Mouse (Mus musculus) limb, embryonic 15.5 days (tissue): ENCODE measurements around the gene Ank2. TPM values are rescaled to one million over a fixed set of nuclear protein-coding genes. Genes with fewer than 3 reads are reported as not detected.

Experiments
- ATAC-seq: fragments of 200-750 bp; cut with Nextera tagmentation; 2 replicates; pipeline ENCODE4 v1.8.0; 2017; ENCODE audit warnings: low read depth, moderate TSS enrichment; ENCODE audit not compliant: insufficient number of reproducible peaks, low FRiP score, low TSS enrichment
- H3K27ac ChIP-seq: fragments of 300-500 bp; sonication (generic); 2 replicates; pipeline ENCODE4 v1.5.1; 2015; ENCODE audit warnings: moderate library complexity, mild to moderate bottlenecking, inconsistent platforms
- H3K27me3 ChIP-seq: fragments of 300-500 bp; sonication (generic); 2 replicates; pipeline ENCODE4 v1.6.1; 2015; ENCODE audit warnings: inconsistent platforms
- H3K36me3 ChIP-seq: fragments of 300-500 bp; sonication (generic); 2 replicates; pipeline ENCODE4 v1.6.1; 2015; ENCODE audit warnings: inconsistent platforms
- H3K4me1 ChIP-seq: fragments of 300-500 bp; sonication (generic); 2 replicates; pipeline ENCODE4 v1.6.1; 2015; ENCODE audit warnings: inconsistent platforms
- H3K4me2 ChIP-seq: fragments of 300-500 bp; sonication (generic); 2 replicates; pipeline ENCODE4 v1.6.1; 2015; ENCODE audit warnings: mild to moderate bottlenecking, inconsistent platforms
- H3K4me3 ChIP-seq: fragments of 300-500 bp; sonication (generic); 2 replicates; pipeline ENCODE4 v1.5.1; 2015; ENCODE audit warnings: mild to moderate bottlenecking, inconsistent platforms
- H3K9ac ChIP-seq: fragments of 300-500 bp; sonication (generic); 2 replicates; pipeline ENCODE4 v1.6.1; 2015; ENCODE audit warnings: inconsistent platforms
- H3K9me3 ChIP-seq: fragments of 300-500 bp; sonication (generic); 2 replicates; pipeline ENCODE4 v1.6.1; 2016; ENCODE audit warnings: inconsistent platforms
- WGBS: fragments of 180-500 bp; shearing (Covaris S2); methylation state at CpG from one replicate; pipeline ENCODE4 v1.1.7; 2015; 5-methylcytosine and 5-hydroxymethylcytosine counted together
- polyA plus RNA-seq: library from polyadenylated mRNA; unstranded; fragments of >200 nt; fragmentation: Nextera tagmentation; extraction: Ambion mirVana; gene quantifications from 2 replicates; pipeline ENCODE4 v1.2.1, GENCODE M21; 2015

Ank2 gene
- polyA plus RNA-seq, 1 experiment from 2014 or later, result 34.5 TPM

DNA sequence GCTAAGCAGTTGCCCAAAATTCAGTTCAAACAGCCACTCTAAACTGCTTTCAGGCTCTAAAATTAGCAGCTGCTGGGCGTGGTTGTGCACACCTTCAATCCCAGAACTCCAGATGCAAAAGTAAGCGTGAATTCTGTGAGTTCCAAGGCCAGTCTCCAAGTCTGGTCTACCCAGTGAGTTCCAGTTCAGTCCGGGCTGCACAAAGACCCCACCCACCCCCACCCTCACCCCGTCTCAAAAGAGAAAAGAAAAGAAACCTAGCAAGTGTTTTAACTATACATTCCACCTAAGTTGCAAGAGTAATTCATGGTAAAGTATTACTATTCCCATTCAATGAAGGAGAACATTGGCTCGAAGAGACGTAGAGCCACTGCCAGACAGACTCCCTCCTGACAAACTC lies 45.9 kb downstream of the Ank2 start:
- Histone ChIP-seq H3K27ac (no peak overlapping the region), H3K27me3 (no peaks in the 10 kb centered on the region), H3K36me3 (no peaks in the 10 kb centered on the region), H3K9ac (no peak overlapping the region), H3K4me2 (no peak overlapping the region), H3K4me3 (no peak overlapping the region), H3K9me3 (no peaks in the 10 kb centered on the region), H3K4me1 (no peaks in the 10 kb centered on the region)
- ATAC-seq, result no peak
- 77% methylated on average over 6 of the region's 6 CpGs for WGBS

DNA sequence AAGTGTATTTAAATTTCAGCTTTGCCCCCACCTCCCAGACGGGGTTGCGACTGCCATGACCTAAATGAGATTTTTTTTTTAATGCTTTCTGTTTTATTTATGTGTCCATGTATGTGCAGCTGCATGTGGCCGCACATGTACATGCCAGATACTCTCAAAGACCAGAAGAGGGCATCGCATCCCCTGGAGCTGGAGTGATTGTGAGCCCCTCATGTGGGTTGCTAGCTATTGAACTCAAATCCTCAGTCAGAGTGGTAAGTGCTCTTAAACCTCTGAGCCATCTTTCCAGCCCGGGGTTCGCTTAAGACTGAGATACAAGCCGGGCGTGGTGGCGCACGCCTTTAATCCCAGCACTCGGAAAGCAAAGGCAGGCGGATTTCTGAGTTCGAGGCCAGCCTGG lies 46.9 kb downstream of the Ank2 start:
- ATAC-seq, result no peak

DNA sequence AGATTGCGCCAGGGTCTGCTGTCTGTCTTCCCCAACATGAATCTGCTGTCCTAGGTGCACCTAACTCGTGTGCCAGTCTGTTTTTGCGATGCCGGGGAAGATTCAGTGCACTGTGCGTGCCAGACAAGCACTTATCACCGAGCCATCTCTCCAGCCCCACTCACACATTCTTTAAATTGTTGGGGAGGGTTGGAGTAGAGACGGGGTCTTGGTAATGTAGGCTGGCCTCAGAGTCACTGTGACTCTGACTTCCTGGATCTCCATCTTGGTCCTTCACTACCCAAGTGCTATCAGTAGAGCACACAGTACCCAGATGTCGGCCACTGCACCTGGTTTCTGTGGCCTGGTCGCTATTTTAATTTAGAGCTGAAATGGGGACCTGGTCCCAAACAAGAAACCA lies 47.4 kb downstream of the Ank2 start:
- Histone ChIP-seq H3K27ac (no peak overlapping the region), H3K9me3 (no peaks in the 10 kb centered on the region), H3K4me3 (no peak overlapping the region), H3K4me1 (no peaks in the 10 kb centered on the region), H3K4me2 (no peak overlapping the region), H3K36me3 (no peaks in the 10 kb centered on the region), H3K27me3 (no peaks in the 10 kb centered on the region), H3K9ac (no peak overlapping the region)
- WGBS, result 53% methylated on average over 9 of the region's 9 CpGs
- ATAC-seq, result no peak

More for the DNA sequence above, 46.9 kb downstream of the Ank2 start:
- no peak overlapping the region for H3K27ac ChIP-seq
- no peaks in the 10 kb centered on the region for H3K9me3 ChIP-seq
- WGBS, result 66% methylated on average over 13 of the region's 13 CpGs
- H3K27me3 ChIP-seq, result no peaks in the 10 kb centered on the region
- no peak overlapping the region for H3K4me2 ChIP-seq
- H3K9ac ChIP-seq, result no peak overlapping the region
- H3K4me1 ChIP-seq, result no peaks in the 10 kb centered on the region
- H3K36me3 ChIP-seq, result no peaks in the 10 kb centered on the region
- H3K4me3 ChIP-seq, result no peak overlapping the region

DNA sequence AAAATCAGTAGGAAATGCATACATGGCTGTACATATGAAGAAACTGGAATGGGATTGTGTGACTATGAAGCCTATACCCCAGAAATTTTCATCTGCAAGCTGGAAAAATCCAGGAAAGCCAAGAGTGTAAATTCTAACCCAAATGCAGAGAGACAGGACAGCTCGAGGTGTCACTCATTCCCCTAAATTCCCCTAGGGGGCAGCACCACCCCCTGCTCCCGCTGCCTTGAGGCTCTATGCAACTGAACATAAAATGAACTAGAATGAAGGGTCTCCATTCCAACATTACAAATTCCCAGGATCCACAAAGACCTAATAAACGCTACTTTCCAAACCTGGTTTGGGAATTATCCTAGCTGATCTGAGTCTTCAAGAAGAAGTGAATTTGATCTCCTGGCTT lies 48.1 kb downstream of the Ank2 start:
- Histone ChIP-seq H3K27ac (no peak overlapping the region), H3K9ac (no peak overlapping the region), H3K9me3 (no peaks in the 10 kb centered on the region), H3K4me3 (no peak overlapping the region), H3K4me2 (no peak overlapping the region), H3K36me3 (no peaks in the 10 kb centered on the region), H3K4me1 (no peaks in the 10 kb centered on the region), H3K27me3 (no peaks in the 10 kb centered on the region)
- 2% methylated on average over 3 of the region's 3 CpGs for WGBS
- ATAC-seq, result no peak

DNA sequence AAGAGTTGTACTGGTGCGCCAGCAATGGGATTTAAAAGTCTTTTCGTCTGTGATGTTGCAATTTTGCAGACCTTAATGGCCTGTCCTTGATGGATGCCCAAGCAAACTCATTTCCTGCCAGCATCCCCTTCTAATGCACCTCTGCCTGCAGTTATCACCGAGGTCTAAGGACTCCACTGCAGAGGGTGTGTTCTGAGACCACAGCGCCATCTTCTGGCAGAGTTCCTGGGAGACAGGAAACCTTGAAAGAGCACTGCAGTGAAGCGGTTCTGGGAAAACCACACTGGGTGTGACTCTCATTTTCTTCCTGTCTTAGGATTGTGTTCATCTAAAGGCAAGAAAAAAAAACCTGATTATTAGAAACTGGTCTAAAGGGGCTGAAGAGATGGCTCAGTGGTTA lies 53.0 kb downstream of the Ank2 start:
- H3K9ac ChIP-seq, result no peak overlapping the region
- ATAC-seq, result no peak
- H3K27me3 ChIP-seq, result no peaks in the 10 kb centered on the region
- no peak overlapping the region for H3K27ac ChIP-seq
- no peak overlapping the region for H3K4me2 ChIP-seq
- no peaks in the 10 kb centered on the region for H3K4me1 ChIP-seq
- H3K9me3 ChIP-seq, result no peaks in the 10 kb centered on the region
- no peaks in the 10 kb centered on the region for H3K36me3 ChIP-seq
- WGBS, result 31% methylated on average over 5 of the region's 5 CpGs
- H3K4me3 ChIP-seq, result no peak overlapping the region

DNA sequence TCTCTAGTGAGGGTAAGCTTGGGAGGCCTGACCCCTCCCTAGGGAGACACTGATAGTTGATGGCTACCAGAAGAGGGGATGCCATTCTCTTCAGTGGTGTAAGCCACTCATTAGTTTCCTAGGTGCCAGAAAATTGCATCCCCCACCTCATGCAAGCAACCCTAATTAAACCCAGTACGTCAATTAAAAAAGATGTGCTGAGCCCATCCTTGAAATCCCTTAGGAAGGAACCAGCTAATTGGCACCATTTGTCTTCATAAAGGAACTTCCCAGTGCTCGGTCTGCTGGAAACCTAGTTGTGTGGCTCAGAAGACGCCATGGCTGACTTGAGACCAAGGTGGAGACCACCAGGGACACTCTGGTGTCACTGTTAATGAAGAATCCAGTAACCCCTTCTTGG lies 65.9 kb downstream of the Ank2 start:
- Histone ChIP-seq H3K27me3 (no peaks in the 10 kb centered on the region), H3K4me2 (no peak overlapping the region), H3K4me1 (no peaks in the 10 kb centered on the region), H3K27ac (no peak overlapping the region), H3K9ac (no peak overlapping the region), H3K36me3 (no peaks in the 10 kb centered on the region), H3K9me3 (no peaks in the 10 kb centered on the region), H3K4me3 (no peak overlapping the region)
- 30% methylated on average over 3 of the region's 3 CpGs for WGBS
- no peak for ATAC-seq

DNA sequence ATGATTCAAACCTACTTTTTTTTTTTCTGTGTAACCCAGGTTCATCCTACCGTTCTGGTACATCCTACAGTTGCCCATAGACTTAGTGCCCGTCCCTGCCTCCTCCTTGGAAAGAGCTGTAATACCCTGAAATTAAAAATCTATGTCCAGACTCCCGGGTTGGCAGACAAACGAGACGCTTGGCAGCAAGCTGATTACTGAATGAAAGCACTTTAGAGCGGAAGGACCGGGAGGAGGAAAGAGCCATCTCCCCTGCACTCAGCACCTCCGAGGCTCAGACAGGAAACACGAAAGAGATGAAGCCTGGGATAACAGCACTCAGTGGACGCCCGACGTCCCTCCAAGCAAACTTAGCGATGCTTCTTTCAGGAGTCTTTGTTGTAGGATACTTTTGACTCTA lies 69.3 kb downstream of the Ank2 start:
- Histone ChIP-seq H3K27ac (no peak overlapping the region), H3K27me3 (no peaks in the 10 kb centered on the region), H3K9me3 (no peaks in the 10 kb centered on the region), H3K9ac (no peak overlapping the region), H3K4me3 (no peak overlapping the region), H3K4me2 (no peak overlapping the region), H3K36me3 (no peaks in the 10 kb centered on the region), H3K4me1 (no peaks in the 10 kb centered on the region)
- 71% methylated on average over 13 of the region's 13 CpGs for WGBS
- ATAC-seq, result no peak

DNA sequence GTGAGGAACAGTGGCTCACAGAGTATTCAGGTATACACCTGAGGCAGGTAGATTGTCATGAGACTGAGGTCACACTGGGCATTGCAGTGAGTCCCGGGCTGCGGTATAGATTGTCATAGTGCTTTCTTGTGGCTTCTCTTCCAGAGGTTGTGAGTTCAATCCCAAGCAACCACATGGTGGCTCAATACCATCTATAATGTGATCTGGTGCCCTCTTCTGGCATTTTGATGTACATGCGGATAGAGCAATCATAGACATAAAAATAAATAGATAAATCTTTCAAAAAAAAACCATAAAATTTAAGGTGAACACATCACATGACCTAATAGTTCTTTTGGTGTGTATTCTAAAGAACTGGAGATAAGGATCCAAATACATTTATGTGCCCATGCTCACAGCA lies 70.6 kb downstream of the Ank2 start:
- Histone ChIP-seq H3K9me3 (no peaks in the 10 kb centered on the region), H3K4me2 (no peak overlapping the region), H3K4me1 (no peaks in the 10 kb centered on the region), H3K36me3 (no peaks in the 10 kb centered on the region), H3K27me3 (no peaks in the 10 kb centered on the region), H3K9ac (no peak overlapping the region), H3K27ac (no peak overlapping the region), H3K4me3 (no peak overlapping the region)
- no peak for ATAC-seq
- 97% methylated on average over 3 of the region's 3 CpGs for WGBS

DNA sequence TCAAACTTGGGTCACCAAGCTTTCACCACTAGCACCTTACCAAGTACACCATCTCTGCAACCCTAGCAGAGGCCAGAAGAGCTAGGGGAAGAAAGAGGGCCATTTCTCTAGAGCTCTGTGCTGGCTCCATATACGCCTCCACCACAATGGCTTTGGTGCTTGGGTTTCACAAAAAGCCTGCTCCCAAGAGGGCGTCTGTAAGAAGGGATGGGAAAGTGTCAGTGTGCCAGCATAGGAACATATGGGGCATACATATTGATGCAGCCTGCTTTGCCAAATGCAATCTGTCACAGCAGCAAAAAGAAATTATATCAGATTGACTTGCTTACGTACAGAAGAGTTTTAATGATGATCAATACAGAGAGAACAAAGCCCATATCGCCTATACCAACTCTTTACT lies 82.2 kb downstream of the Ank2 start:
- Histone ChIP-seq H3K36me3 (no peaks in the 10 kb centered on the region), H3K4me2 (no peak overlapping the region), H3K9ac (no peak overlapping the region), H3K4me1 (no peaks in the 10 kb centered on the region), H3K27me3 (no peaks in the 10 kb centered on the region), H3K27ac (no peak overlapping the region), H3K4me3 (no peak overlapping the region), H3K9me3 (no peaks in the 10 kb centered on the region)
- no peak for ATAC-seq
- 90% methylated on average over 4 of the region's 4 CpGs for WGBS

DNA sequence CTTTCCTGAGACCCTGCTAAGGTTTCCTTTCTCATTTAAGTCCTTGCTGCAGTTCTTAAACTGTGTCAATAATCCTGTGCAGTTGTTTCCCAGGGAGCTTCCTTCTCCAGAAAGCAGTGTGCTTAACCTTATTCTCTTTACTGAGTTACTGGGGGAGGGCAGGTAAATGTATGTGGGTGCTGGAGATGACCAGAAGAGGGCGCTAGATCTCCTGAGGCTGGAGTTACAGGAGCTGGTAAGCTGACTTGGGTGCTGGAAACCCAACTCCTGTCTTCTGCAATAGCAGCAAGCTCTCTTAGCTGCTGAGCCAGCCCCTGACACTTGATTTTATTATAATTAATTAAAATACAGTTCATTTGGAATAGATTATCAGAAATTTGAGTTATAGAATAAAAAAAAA lies 84.7 kb downstream of the Ank2 start:
- ATAC-seq, result no peak
- H3K4me3 ChIP-seq, result no peak overlapping the region
- no peaks in the 10 kb centered on the region for H3K27me3 ChIP-seq
- WGBS, result 50% methylated on average over 1 of the region's 1 CpGs
- H3K36me3 ChIP-seq, result no peaks in the 10 kb centered on the region
- H3K9me3 ChIP-seq, result no peaks in the 10 kb centered on the region
- no peak overlapping the region for H3K27ac ChIP-seq
- H3K4me1 ChIP-seq, result no peaks in the 10 kb centered on the region
- no peak overlapping the region for H3K4me2 ChIP-seq
- no peak overlapping the region for H3K9ac ChIP-seq

DNA sequence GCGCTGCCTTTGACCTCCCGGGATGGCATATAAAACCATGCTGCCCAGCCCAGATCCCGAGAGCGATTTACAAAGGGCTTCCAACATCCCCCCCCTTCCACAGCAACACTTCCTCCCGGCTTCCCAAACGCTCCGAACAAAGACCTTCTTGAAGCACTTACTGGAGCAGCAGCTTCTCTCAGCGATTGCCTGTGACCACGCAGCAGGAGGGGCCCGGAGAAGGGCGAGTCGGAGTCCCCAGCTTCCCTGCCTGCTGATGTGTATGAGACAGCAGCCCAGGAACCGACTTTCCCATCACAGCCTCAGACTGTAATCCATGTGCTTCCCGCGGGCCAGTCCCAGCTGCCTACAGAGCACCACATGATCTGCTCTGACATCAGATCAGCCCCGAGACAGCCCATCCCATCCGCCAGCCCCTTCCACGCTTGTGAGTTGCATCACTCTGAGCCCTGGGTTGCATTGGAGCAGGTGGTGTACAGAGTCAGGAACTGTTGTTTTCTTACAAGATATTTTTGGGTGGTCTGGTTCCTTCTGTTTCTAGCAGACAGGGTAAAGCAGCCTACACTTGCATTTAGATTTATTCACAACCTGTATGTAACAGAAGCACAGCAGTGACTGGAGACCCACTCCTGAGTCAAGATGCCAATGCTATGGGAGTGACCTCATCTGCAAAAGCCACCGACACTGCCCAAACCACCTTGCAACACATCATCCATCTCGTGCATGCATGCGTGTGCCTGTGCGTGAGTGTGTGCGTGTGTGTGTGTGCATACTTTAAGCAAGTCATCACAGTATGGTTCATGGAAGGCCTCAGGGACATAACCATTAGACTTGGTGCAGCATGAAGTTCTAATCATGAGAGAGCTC lies 90.2 kb downstream of the Ank2 start:
- 16% methylated on average over 23 of the region's 23 CpGs for WGBS
- peak overlapping the region; percentile 52 for H3K4me3 ChIP-seq

DNA sequence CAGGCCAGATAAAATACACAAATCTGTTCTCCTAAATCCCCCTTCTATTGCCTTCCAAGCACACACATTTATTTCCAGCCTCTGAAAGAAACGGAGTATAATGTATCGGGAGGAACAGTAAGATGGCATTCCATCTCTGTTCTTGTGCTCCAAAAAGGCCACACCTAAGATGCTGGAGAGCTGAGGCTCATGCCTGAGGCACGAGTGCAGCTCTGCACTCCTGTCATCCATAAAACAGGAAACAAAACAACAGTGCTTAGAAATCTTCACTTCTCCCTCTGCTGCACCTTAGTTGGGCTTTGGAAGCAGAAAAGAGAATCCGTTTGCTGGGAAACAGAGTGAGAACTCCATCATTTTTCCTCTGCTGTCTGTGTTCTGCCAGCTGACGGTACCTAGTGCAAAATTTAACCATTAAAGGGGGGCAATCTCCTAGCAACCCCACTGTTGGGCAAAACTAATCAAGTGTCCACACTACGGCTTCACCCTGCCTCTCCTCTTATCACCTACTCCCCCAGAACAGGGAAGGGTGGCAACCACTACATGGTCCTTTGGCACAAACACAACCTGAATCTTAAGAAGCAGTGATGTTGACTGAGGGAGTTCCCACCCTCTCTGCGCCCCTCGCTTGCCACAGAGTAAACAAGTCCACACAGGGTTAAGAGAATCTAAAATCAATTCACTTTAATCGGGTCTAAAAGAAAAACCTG lies 91.1 kb downstream of the Ank2 start:
- Histone ChIP-seq H3K4me3 (peak overlapping the region; percentile 52), H3K4me2 (peak overlapping the region; percentile 78), H3K27ac (peak overlapping the region; percentile 71), H3K9me3 (no peaks in the 10 kb centered on the region), H3K36me3 (no peaks in the 10 kb centered on the region), H3K4me1 (peaks cover 14% of the 10 kb centered on the region), H3K9ac (peak overlapping the region; percentile 47), H3K27me3 (no peaks in the 10 kb centered on the region)
- ATAC-seq, result no peak
- 6% methylated on average over 9 of the region's 9 CpGs for WGBS

More for the DNA sequence above, 90.2 kb downstream of the Ank2 start:
- no peaks in the 10 kb centered on the region for H3K27me3 ChIP-seq
- peak overlapping the region; percentile 47 for H3K9ac ChIP-seq
- peaks cover 14% of the 10 kb centered on the region for H3K4me1 ChIP-seq
- H3K27ac ChIP-seq, result peak overlapping the region; percentile 71
- peak; percentile 92 for ATAC-seq
- peak overlapping the region; percentile 78 for H3K4me2 ChIP-seq
- H3K36me3 ChIP-seq, result no peaks in the 10 kb centered on the region
- H3K9me3 ChIP-seq, result no peaks in the 10 kb centered on the region
